Mouse (Mus musculus) bone marrow macrophage, adult 2 months (primary cell): ENCODE results near the gene Aars.

Experiments used
- CTCF ChIP-seq: IDR thresholded peaks from 2 replicates; pipeline ENCODE4 v1.5.1; 2012; ENCODE audit warnings: low read depth, mild to moderate bottlenecking, low read length, moderate library complexity
- POLR2A ChIP-seq: IDR thresholded peaks from 2 replicates; pipeline ENCODE4 v1.6.1; 2012; ENCODE audit warnings: mild to moderate bottlenecking, low read depth, low read length, borderline replicate concordance

- no peak for TF ChIP-seq CTCF
- TF ChIP-seq POLR2A = no peak
Measured at GRCm38 (mm10) chr8:111079861-111080271, 46.9 kb downstream of the Aars start.
